Mouse (Mus musculus) ovary, adult 18-20 months (tissue): Measurements from ENCODE around the gene 1700049E17Rik2.
"Not testable (repeated sequence)": the region's sequence is repeated elsewhere in the genome, so short reads cannot be mapped to it uniquely, and the experiment has no call there.

Experiments
- DNase-seq: peaks from one replicate; pipeline ENCODE4 v3.0.0; 2022; ENCODE audit warnings: low spot score, mixed read lengths

The 1700049E17Rik2 gene

DNA sequence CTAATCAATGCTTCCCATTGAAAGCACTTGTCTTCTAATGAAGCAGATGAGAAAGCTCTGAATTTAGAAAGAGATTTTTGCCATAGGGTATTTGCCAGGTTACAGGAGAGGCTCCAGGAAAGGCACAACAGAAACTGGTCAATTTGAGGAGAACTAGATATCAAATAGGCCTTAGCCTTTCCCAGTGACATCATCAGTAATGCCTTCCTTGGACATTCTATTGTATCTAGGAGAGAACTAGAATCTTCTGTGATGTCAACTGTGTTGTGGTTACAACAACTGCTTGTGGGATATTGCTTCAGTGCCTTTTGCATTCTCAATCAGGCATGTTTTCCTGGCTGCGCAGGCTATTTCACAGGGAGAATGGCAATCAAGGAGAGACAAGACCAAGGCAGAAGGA, at the start of gene 1700049E17Rik2:
Gene 1700049E17Rik2 (plus strand): TSS at position 301 of the 400 bp plus-strand sequence.
- DNase-seq: not testable (repeated sequence)

DNA sequence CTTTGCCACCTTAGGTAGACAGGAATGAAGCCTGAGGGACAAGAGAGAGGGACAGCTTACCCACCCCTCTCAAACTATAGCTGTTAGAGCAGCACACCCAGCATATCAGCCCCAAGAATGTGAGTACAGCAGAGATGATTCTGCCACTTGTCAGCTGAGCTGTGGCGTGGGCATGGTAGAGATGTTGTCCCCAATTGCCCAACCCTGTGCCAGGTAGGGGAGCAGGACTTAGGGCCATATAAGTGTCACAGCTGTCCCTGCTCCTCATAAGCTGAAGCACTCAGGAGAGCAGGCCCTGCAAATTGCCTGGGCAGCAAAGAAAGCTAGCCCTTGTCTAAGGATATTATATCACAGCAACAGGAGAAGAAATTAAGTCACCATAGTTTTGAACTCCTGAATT, 48.3 kb upstream of the 1700049E17Rik2 start:
- DNase-seq: not testable (repeated sequence)

DNA sequence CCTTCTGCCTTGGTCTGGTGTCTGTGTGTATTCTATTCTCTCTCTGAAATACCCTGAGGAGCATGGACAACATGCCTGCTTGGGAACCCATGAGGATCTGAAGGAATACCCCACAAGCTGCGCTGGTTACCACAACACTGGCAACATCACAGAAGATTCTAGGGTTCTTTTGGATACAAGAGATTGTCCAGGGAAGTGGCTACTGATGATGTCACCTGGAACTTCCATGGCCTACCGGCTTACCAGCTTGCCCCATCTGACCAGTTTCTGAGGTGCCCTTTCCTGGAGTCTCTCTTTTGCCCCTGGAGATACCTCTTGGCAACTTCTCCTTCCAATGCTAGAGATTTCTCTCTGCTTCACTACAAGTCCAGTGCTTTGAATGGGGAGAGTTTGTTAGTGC, 17.5 kb upstream of the 1700049E17Rik2 start, which contains the start of gene Gm7970:
Gene Gm7970 (minus strand): TSS at position 101 of the 400 bp plus-strand sequence.
- DNase-seq: not testable (repeated sequence)

DNA sequence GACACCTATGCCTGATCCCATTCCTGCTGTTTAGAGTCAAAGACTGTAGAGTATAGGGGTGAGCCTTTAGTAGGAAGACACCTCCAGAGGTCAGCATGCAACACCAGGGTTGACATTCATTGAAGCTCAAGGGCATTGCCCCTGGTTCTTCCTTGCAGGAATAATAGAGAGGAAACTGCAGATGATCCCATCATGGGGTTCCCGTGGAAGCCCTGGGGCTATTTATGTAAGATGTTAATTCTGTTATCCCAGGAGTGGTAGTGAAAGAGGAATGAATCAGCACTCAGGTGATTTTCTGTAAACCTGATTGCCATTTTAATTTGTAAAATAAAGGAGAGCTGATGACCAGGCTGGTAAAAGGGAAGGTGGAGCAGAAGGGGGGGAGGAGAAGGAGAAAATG, 13.3 kb downstream of the 1700049E17Rik2 start:
- not testable (repeated sequence) for DNase-seq

- not testable (repeated sequence) for DNase-seq
These were observed 27.9 kb downstream of the 1700049E17Rik2 start for GRCm38 (mm10) chr14:41600935-41601334.

- DNase-seq: not testable (repeated sequence)
These were observed 37.7 kb downstream of the 1700049E17Rik2 start for GRCm38 (mm10) chr14:41610690-41611089.

- DNase-seq: not testable (repeated sequence)
These were observed 49.5 kb downstream of the 1700049E17Rik2 start for GRCm38 (mm10) chr14:41622535-41622934.

GRCm38 (mm10) chr14:41624512-41624911, 51.5 kb downstream of the 1700049E17Rik2 start, which contains the start of gene Gm3072:
TSS of gene Gm3072 (minus strand) at chr14:41624612.
- DNase-seq: not testable (repeated sequence)

GRCm38 (mm10) chr14:41630144-41630543, 57.1 kb downstream of the 1700049E17Rik2 start:
- not testable (repeated sequence) for DNase-seq
